Comparison of ENCODE assay signal across 9 mouse cellular contexts in the genomic region with DNA sequence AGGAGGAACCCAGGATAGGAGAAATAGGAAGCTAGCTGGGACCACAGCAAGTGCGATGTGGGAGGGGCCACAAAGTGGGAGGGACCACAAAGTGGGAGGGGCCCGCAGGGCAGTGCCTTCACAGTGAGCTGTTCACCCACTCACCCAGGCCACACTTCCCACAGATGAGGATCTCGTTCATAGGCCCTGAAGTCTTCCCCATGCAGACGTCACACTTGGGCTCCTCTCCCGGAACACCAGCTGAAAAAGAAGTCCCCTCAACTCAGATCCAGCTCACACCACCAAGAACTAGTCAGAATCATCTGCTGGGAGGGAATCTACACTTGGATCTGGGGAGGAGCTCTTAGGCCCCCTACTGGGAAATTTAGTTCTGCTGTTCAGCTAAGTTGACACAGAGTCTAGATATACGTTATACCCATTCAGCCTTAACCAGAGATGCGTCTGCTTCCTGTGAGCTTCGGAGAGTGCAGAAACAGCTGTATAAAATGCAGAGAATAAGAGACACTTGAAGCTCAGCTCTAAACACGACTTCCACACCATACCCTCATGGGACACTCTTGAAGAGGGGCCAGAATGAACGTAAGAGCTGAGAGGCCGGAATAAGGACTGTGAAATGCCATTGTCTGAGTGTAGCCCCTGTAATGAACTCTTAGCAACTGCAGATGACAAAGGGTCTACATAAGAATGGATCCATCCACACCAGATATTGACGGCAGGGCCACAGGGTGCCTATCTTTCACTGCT. TPM values are rescaled to one million over a fixed set of nuclear protein-coding genes. Genes with fewer than 3 reads are reported as not detected.
DNase-seq lines count a peak whose midpoint lies in the region; ATAC-seq lines count a peak whose summit lies in the region.
"Had no signal": no experiment of that assay in that cellular context is flagged by ENCODE, and none has a peak within 500 bp of the region (broad histone marks: within the 10 kb centered on the region; RNA-seq: fewer than 3 reads in every experiment).

No protein-coding gene starts in this region.

- no peak overlapping the region for H3K4me3 ChIP-seq in liver, embryonic 15.5 days (replicated peaks)
- H3K4me3 ChIP-seq: heart, embryonic 13.5 days had no signal

- H3K27ac ChIP-seq in liver, embryonic 15.5 days (replicated peaks), result 0 out of 2 replicates have a peak overlapping the region, but pooled peaks have one; percentile 38
- H3K27ac ChIP-seq: heart, embryonic 13.5 days had no signal

- WGBS in liver, embryonic 15.5 days (ENCODE audit: insufficient replicate concordance), result 41% methylated on average over 12 of the region's 12 CpGs

- H3K9ac ChIP-seq in liver, embryonic 15.5 days, result no peak overlapping the region
- H3K9ac ChIP-seq: heart, embryonic 13.5 days had no signal

- H3K27me3 ChIP-seq in liver, embryonic 15.5 days, result no peaks in the 10 kb centered on the region

- H3K4me1 ChIP-seq in liver, embryonic 15.5 days (replicated peaks), result peaks cover 49% of the 10 kb centered on the region

- peak overlapping the region; percentile 23 for H3K4me2 ChIP-seq in liver, embryonic 15.5 days
- H3K4me2 ChIP-seq: heart, embryonic 13.5 days had no signal

- no peaks in the 10 kb centered on the region for H3K9me3 ChIP-seq in liver, embryonic 15.5 days (replicated peaks)
- H3K9me3 ChIP-seq: heart, embryonic 13.5 days had no signal

- peak; percentile 50 for DNase-seq in adrenal gland, adult 2 months
- DNase-seq in adrenal gland, postnatal 4 days (ENCODE audit: low spot score in 2 of 2), result no peak
- DNase-seq in ovary, postnatal 36 days (ENCODE audit: low spot score), result peak; percentile 51
- no peak for DNase-seq in ovary, postnatal 14 days (ENCODE audit: low spot score)
- peak; percentile 72 for DNase-seq in gastrocnemius, postnatal 25 days
- DNase-seq in spleen, postnatal 14 days (ENCODE audit: low spot score in 2 of 2), result peak; percentile 54 to 67

- H3K36me3 ChIP-seq in liver, embryonic 15.5 days (replicated peaks), result peaks cover 33% of the 10 kb centered on the region

- no peak for ATAC-seq in liver, embryonic 15.5 days (ENCODE audit: insufficient read depth)
- no peak for ATAC-seq in erythroblast, adult 5-6 weeks (replicated peaks; ENCODE audit: low FRiP score, poor library complexity, severe bottlenecking)

RNA-seq across cellular contexts. Expression of gene Phf19, which starts 6.8 kb away (rescaled TPM):
- 1 to 10 TPM; 1.2 to 1.7 TPM for total RNA-seq in adrenal gland, adult 2 months (2021)
- polyA plus RNA-seq in adrenal gland, adult 2 months (2012; rRNA removed), result 1.1 and 1.5 TPM in 2 replicates
- 10 to 100 TPM in 1 of 2 experiments, 1 to 10 TPM in 1; 8.3 to 10.4 TPM for total RNA-seq in adrenal gland, postnatal 4 days (2021)
- 1 to 10 TPM in 1 of 2 experiments, under 1 TPM in 1; 0.91 to 1.3 TPM for total RNA-seq in gastrocnemius, postnatal 25 days (2021)
- polyA plus RNA-seq in liver, embryonic 15.5 days (2015; fragmentation: Nextera tagmentation; extraction: Ambion mirVana), result 1.5 and 1.8 TPM in 2 replicates
- 1.7 and 1.9 TPM in 2 replicates for total RNA-seq in erythroblast, adult 5-6 weeks (2015; ENCODE audit: low replicate concordance)
- 0.42 and 1.9 TPM in 2 replicates for total RNA-seq in erythroblast, adult 5-6 weeks (2017; ENCODE audit: low replicate concordance)

RNA-seq across cellular contexts. Expression of gene Psmd5, which starts 32.3 kb away (rescaled TPM):
- total RNA-seq in adrenal gland, adult 2 months (2021), result 10 to 100 TPM; 38.0 to 44.3 TPM
- polyA plus RNA-seq in adrenal gland, adult 2 months (2012; rRNA removed), result 5.9 and 6.7 TPM in 2 replicates
- 10 to 100 TPM; 41.5 to 41.7 TPM for total RNA-seq in adrenal gland, postnatal 4 days (2021)
- 10 to 100 TPM in 1 of 2 experiments, 1 to 10 TPM in 1; 8.2 to 13.3 TPM for total RNA-seq in gastrocnemius, postnatal 25 days (2021)
- polyA plus RNA-seq in liver, embryonic 15.5 days (2015; fragmentation: Nextera tagmentation; extraction: Ambion mirVana), result 67.5 and 71.5 TPM in 2 replicates
- total RNA-seq in erythroblast, adult 5-6 weeks (2015; ENCODE audit: low replicate concordance), result 18.0 and 64.0 TPM in 2 replicates
- 11.8 and 25.0 TPM in 2 replicates for total RNA-seq in erythroblast, adult 5-6 weeks (2017; ENCODE audit: low replicate concordance)

RNA-seq across cellular contexts. Expression of gene Cutal, which starts 32.8 kb away (rescaled TPM):
- under 1 TPM; 0.40 to 0.48 TPM for total RNA-seq in adrenal gland, adult 2 months (2021)
- 2.5 TPM in 1 of 2 replicates, not detected in the other for polyA plus RNA-seq in adrenal gland, adult 2 months (2012; rRNA removed)
- 1 to 10 TPM; 2.4 to 3.0 TPM for total RNA-seq in adrenal gland, postnatal 4 days (2021)
- total RNA-seq in gastrocnemius, postnatal 25 days (2021), result under 1 TPM; 0.38 TPM
- 8.2 and 8.4 TPM in 2 replicates for polyA plus RNA-seq in liver, embryonic 15.5 days (2015; fragmentation: Nextera tagmentation; extraction: Ambion mirVana)
- total RNA-seq in erythroblast, adult 5-6 weeks (2015; ENCODE audit: low replicate concordance), result not detected in 2 replicates
- total RNA-seq in erythroblast, adult 5-6 weeks (2017; ENCODE audit: low replicate concordance), result not detected in 2 replicates

RNA-seq across cellular contexts. Expression of gene Traf1, which starts 54.5 kb away (rescaled TPM):
- total RNA-seq in adrenal gland, adult 2 months (2021), result 1 to 10 TPM; 3.3 to 3.7 TPM
- 2.0 and 2.4 TPM in 2 replicates for polyA plus RNA-seq in adrenal gland, adult 2 months (2012; rRNA removed)
- 1 to 10 TPM; 2.1 to 3.4 TPM for total RNA-seq in adrenal gland, postnatal 4 days (2021)
- total RNA-seq in gastrocnemius, postnatal 25 days (2021), result 1 to 10 TPM in 1 of 2 experiments, under 1 TPM in 1; 0.46 to 1.3 TPM
- polyA plus RNA-seq in liver, embryonic 15.5 days (2015; fragmentation: Nextera tagmentation; extraction: Ambion mirVana), result 0.29 and 0.61 TPM in 2 replicates
- total RNA-seq in erythroblast, adult 5-6 weeks (2015; ENCODE audit: low replicate concordance), result 0.63 TPM in 1 of 2 replicates, not detected in the other
- 0.43 TPM in 1 of 2 replicates, not detected in the other for total RNA-seq in erythroblast, adult 5-6 weeks (2017; ENCODE audit: low replicate concordance)

Comparison
In these comparisons a context has a peak if more than half of its experiments do, and no peak if none do; other contexts are left out.
1. DNase-seq: peak in adrenal gland, adult 2 months (single experiment), ovary, postnatal 36 days (single experiment), gastrocnemius, postnatal 25 days (single experiment) and spleen, postnatal 14 days (2 of 2); none in adrenal gland, postnatal 4 days (0 of 2) and ovary, postnatal 14 days (single experiment).